Mouse (Mus musculus) A20 (cell line): ENCODE results near the gene Sepsecs.
A peak's percentile ranks its signal among the peaks of the same experiment; 100 is the strongest.
"Not testable (repeated sequence)": the region's sequence is repeated elsewhere in the genome, so short reads cannot be mapped to it uniquely, and the experiment has no call there.

Experiments used
- DNase-seq: peaks from one replicate; pipeline ENCODE4 v3.0.0-alpha.2; 2011; ENCODE audit warnings: low read depth, low spot score

The Sepsecs gene

DNA sequence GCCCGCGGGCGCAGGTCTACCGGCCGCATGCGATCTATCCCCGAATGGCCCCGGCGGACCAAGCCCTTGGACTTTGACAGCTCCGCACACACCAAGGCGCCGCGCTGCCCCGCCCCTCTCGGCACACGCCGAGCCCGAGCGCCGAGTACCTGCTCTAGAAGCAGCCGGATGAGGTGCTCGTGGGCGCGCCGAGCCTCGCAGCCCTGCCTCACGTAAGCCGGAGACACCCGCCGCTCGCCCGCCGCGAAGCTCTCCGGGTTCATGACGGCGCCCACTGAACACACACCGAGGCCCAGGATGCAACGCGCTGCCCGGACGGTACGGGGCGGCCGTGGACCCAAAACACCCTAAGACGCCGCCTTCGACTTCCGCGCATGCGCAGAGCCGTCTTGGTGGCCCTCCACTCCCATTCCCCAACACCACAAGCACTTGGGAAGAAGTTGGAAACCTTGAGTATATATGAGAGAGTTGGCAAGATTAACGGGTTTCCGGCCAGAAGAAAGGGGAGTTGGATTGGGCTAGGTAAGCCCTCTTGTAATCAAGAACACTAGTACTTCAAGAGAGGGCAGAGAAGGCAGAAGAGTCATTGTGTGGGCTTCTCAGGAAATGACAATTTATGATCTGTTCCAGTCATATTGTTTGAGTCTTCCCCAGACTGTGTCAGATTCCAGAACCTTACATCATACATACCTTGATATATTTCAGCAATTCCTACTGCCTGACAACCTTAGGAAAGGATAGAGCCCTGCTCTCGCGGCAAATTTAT lies at the start of gene Sepsecs:
Sepsecs (minus strand) TSS at position 283 of the 766 bp plus-strand sequence.
- peak; percentile 92 for DNase-seq

- no peak for DNase-seq
These were observed 47.4 kb upstream of the Sepsecs start for GRCm38 (mm10) chr5:52716742-52717448.

- no peak for DNase-seq
These were observed 43.2 kb upstream of the Sepsecs start for GRCm38 (mm10) chr5:52712704-52713103.

DNA sequence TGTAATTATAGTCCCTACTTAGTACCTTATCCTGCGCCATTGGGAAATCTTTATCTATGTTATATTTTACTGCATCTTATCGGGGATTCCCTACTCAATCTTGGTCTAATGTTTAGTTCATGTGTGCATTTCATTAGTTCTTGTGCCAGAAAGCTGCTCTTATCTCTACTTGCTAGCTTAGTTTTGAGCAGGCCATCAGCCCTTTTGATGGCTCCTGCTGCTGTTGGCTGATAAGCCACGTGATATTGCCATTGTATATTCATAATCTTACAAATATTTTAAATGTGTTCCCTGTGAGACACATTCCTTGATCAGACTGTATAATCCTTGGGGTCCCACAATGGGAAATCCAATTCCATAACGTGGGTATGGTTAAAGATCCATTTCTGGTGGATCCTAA lies 35.1 kb upstream of the Sepsecs start:
- no peak for DNase-seq

GRCm38 (mm10) chr5:52697882-52698440 lies 28.5 kb upstream of the Sepsecs start:
- not testable (repeated sequence) for DNase-seq

DNA sequence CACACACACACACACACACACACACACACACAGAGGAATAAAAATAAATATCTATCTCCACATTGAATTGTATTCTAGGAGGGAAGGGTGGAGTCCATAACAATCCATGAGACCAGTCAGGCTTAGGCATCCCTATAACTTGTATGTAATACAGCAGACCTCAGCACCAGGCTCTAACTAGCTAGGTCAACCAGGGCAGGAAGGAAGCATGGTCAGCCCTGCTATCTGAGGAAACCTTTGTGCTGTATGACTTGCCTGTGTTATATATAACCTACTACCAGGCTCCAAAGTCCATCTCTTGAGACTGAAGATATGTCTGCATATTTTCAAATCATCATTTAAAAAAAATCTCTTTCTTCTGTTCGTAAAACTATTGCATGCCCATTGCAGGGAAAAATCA lies 27.8 kb upstream of the Sepsecs start:
- DNase-seq = no peak

DNA sequence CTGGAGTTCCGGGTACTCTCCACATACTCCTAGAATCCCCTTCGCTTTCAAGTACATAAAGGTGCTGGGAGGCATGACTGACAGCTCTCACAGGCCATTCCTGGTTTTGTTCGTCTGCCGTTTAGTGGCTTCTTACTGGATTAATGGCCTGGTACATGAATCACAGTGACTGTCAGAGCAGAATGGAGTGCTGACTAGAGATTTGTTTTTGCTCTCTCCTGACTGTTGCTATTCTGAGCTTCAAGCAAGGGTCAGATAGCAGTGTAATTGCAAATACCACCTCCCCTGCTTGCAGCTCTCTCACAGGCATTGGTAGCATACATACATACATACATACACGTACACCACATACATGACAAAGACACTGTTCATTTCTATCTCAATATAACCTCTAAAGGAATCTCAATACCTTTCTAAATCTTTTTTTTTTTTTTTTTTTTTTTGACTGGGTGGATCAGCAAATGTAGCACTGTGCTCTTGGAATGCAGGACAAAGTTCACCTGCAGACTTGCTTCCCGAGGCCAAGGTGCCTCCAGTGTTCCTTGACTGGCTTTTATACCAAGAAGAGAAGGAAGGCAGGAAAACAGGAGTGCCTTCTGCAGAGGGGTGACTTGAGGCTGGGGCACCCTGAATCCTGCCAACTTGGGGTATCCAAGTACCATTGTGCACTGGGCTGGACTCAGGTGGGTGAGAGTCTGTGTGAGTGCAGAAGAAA lies 18.4 kb upstream of the Sepsecs start:
- DNase-seq = no peak

- no peak for DNase-seq
These were observed 11.6 kb upstream of the Sepsecs start for GRCm38 (mm10) chr5:52681111-52681510.

- no peak for DNase-seq
These were observed 10.7 kb upstream of the Sepsecs start for GRCm38 (mm10) chr5:52680191-52680590.

GRCm38 (mm10) chr5:52678498-52679070 lies 9.1 kb upstream of the Sepsecs start:
- no peak for DNase-seq

GRCm38 (mm10) chr5:52677126-52677525 lies 7.6 kb upstream of the Sepsecs start:
- DNase-seq = peak; percentile 29

DNA sequence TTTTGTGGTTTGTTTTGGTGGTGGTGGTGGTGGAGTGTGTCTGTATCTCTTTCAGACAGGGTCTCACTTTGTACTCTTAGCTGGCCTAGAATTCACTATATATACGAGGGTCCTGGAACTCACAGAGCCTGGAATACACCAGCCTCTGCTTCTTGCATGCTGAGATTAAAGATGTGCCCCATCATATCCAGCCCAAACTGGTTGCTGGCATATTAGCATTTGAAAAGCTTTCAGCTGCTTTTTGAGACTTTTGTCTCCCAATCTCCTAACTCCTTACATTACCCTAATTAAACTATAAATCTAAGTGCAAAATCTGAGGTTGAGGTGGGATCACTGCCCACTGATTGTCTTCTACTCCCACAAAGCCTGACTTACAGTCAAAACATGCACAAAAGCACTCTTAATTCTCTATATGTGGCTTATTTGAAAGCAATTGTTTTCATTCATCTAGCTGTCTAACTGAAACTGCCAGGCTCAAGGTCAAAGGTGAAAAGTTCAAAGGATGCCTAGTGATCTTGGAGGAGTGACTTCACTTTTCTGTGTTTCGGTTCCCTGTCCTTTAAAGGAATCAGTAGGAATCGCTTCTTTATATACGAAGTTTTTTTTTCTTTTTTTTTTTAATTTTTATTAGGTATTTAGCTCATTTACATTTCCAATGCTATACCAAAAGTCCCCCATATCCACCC lies 5.0 kb upstream of the Sepsecs start:
- no peak for DNase-seq

DNA sequence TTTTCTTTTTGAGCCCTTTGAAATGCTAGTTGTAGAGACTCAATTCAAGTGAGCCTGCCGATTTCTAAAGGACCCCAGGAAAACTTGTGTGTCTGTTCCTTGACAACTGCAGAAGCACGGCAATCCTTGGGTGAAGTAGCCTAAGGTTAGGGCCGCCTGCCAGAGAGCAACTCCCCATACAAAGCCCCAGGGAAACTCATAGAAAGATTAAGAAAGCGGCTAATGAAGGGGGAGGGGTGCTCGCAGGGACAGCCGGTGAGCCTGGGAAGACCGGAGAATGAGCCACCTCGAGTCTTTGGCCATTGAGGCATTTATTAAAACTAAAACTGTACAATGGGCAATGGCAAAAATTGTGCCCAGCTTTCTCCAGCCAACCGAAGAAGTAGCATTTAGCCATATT lies 3.8 kb upstream of the Sepsecs start:
- DNase-seq = no peak

GRCm38 (mm10) chr5:52670745-52671144 lies 1.2 kb upstream of the Sepsecs start:
- no peak for DNase-seq

- DNase-seq = no peak
These were observed 2.7 kb downstream of the Sepsecs start for GRCm38 (mm10) chr5:52666766-52667165.

DNA sequence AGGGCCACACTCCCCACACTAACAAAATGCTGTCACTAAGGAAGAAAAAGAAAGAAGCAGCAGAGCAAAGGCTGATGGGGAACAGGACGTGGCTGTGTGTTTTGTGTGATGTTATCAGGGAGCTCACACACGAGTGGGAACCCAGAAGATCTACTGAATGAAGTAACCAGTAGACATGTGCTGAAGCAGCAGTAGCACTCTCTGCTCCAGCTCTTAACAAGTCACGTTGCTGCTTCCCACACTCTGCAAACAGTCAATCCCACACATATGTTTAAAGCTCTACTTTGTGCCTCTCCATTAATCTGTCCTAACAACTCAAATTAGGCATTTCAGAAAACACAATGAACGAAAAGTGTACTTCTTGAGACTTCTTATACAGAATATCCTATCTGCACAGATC lies 11.6 kb downstream of the Sepsecs start:
- DNase-seq = no peak

GRCm38 (mm10) chr5:52657336-52657735 lies 12.2 kb downstream of the Sepsecs start:
- no peak for DNase-seq

DNA sequence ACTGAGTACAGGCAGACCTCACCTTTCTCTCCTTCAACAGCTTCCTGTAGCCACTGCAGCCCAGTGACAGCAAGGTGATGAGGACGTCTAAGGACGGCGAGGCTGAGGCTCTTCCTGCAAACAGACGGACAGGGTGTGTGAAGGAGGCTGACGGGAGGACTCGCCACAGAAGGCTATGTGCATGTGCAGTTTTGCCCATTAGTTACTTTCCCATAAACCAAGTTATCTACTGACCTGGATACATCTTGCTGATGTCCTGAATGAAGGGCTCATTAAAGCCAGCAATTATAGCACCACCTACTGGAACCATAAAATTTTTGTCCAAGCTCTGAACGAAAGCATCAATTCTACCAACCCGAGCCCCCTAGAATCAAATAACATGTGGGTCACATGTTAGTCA lies 13.5 kb downstream of the Sepsecs start:
- peak; percentile 10 for DNase-seq

DNA sequence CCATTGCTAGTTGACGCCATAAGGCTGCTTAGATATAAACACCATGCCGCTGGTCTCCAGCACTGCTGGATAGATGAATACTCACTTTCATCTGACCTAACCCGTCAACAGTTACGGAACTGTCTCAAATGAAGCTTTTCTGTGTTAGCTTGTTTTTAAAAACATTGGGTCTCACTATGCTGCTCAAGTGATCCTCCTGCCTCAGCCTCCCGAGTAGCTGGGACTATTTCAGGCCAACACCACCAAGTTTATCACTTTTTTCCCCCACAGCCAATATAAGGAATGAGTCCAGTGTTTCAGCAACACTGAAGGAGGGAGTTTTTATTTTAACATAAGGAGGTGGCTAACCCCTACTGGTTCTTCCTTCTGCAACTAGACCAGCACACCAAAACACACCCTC lies 14.5 kb downstream of the Sepsecs start:
- DNase-seq = no peak

GRCm38 (mm10) chr5:52652606-52653005 lies 16.9 kb downstream of the Sepsecs start:
- DNase-seq = no peak

DNA sequence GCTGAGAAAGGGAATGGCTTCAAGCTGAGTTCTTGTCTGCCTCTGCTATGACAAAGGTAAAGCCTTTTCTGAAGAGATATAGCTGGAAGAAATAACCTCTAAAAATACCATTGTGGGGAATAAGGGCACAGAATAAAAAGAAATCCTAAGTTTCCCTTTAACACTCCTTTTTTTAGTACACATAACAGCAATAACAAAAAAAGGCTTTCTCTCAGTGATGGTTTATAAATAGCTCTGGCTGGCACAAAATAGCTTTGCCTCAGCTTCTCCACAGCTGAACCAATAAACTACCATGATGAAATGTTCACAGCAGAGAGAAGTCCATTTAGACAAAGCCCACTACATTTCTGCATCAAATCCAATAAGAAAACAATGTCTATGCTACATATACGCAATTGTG lies 17.4 kb downstream of the Sepsecs start:
- no peak for DNase-seq
